Mouse (Mus musculus): ENCODE measurements around the gene Hebp1. TPM values are rescaled to one million over a fixed set of nuclear protein-coding genes. Genes with fewer than 3 reads are reported as not detected.

Hebp1 gene
- polyA plus RNA-seq, 1 experiment from 2014 or later, result 74.0 TPM

DNA sequence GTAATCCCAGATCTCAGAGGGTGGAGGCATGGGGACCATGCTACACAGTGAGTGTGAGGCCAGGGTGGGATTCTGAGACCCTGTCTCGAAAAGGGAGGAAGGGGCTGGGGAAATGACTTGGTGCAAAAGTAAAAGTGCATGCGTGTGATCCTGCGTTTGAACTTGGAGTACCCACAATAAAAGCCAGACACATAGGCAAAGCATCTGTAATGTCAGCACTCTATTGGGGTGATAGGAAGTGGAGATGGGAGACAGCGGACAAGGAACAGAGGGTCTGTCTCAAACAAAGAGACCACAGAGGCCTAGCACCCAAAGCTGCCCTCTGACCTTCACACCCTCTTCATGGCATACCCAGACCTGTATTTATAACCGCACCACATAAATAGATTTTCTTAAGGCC, 51.8 kb downstream of the Hebp1 start:
- ATAC-seq, result no peak
- Histone ChIP-seq H3K4me3 (ENCODE audit: low read length) (no peak overlapping the region), H3K4me1 (ENCODE audit: control insufficient read depth, insufficient read depth, low read length) (no peaks in the 10 kb centered on the region), H3K27me3 (replicated peaks; ENCODE audit: control insufficient read depth, insufficient read depth, low read length) (no peaks in the 10 kb centered on the region), H3K9me3 (ENCODE audit: control insufficient read depth, low read length) (no peaks in the 10 kb centered on the region), H3K4me2 (ENCODE audit: low read depth, low read length) (no peak overlapping the region), H3K9ac (ENCODE audit: low read depth, low read length) (no peak overlapping the region), H3K27ac (ENCODE audit: low read length) (no peak overlapping the region), H3K36me3 (ENCODE audit: control insufficient read depth, insufficient read depth, low read length) (no peaks in the 10 kb centered on the region)
- 89% methylated on average over 5 of the region's 5 CpGs for WGBS

DNA sequence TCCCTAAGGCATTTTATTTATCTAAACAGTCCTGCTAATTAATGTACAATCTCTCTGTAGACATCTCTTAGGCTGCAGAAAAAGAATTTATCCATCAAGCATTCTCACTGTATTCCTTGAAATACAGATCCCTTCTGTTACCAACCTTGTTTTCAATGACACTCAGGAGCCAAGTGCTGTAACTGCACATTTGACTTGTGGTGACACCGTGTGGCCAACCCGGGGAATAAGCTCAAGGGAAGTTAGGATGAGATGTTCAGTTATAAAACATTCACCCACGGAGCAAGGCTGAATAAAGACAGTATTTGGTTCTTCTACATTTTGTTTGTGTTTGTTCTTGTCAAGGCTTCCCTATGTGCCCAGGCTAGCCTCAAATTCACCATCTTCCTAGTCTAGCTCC, 53.3 kb downstream of the Hebp1 start:
- Histone ChIP-seq H3K4me1 (ENCODE audit: control insufficient read depth, insufficient read depth, low read length) (no peaks in the 10 kb centered on the region), H3K9ac (ENCODE audit: low read depth, low read length) (no peak overlapping the region), H3K4me3 (ENCODE audit: low read length) (no peak overlapping the region), H3K4me2 (ENCODE audit: low read depth, low read length) (no peak overlapping the region), H3K27me3 (replicated peaks; ENCODE audit: control insufficient read depth, insufficient read depth, low read length) (no peaks in the 10 kb centered on the region), H3K27ac (ENCODE audit: low read length) (no peak overlapping the region), H3K36me3 (ENCODE audit: control insufficient read depth, insufficient read depth, low read length) (no peaks in the 10 kb centered on the region), H3K9me3 (ENCODE audit: control insufficient read depth, low read length) (no peaks in the 10 kb centered on the region)
- ATAC-seq, result no peak
- 2% methylated on average over 3 of the region's 3 CpGs for WGBS

DNA sequence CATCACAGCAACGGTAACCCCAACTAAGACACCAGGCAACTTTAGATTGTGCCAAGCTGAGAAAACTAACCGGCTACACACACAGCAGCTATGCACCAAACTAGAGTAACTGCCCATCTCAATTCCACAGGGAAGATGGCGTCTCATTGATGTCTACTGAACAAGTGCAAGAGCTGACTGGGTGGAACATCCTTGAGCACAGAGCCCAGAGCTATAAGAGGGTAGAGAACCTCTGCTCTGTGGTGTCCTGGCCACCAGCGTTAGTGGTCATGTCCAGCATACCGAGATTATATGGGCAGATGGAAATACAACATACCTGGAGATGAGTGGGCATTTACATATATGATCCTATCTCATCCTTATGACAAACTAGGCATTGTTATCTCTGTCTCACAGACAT, 54.7 kb downstream of the Hebp1 start:
- no peak for ATAC-seq
- H3K27me3 ChIP-seq (replicated peaks; ENCODE audit: control insufficient read depth, insufficient read depth, low read length), result no peaks in the 10 kb centered on the region
- no peak overlapping the region for H3K4me3 ChIP-seq (ENCODE audit: low read length)
- H3K27ac ChIP-seq (ENCODE audit: low read length), result no peak overlapping the region
- H3K9ac ChIP-seq (ENCODE audit: low read depth, low read length), result no peak overlapping the region
- H3K4me1 ChIP-seq (ENCODE audit: control insufficient read depth, insufficient read depth, low read length), result no peaks in the 10 kb centered on the region
- WGBS, result 91% methylated on average over 5 of the region's 5 CpGs
- no peaks in the 10 kb centered on the region for H3K36me3 ChIP-seq (ENCODE audit: control insufficient read depth, insufficient read depth, low read length)
- H3K4me2 ChIP-seq (ENCODE audit: low read depth, low read length), result no peak overlapping the region
- no peaks in the 10 kb centered on the region for H3K9me3 ChIP-seq (ENCODE audit: control insufficient read depth, low read length)

DNA sequence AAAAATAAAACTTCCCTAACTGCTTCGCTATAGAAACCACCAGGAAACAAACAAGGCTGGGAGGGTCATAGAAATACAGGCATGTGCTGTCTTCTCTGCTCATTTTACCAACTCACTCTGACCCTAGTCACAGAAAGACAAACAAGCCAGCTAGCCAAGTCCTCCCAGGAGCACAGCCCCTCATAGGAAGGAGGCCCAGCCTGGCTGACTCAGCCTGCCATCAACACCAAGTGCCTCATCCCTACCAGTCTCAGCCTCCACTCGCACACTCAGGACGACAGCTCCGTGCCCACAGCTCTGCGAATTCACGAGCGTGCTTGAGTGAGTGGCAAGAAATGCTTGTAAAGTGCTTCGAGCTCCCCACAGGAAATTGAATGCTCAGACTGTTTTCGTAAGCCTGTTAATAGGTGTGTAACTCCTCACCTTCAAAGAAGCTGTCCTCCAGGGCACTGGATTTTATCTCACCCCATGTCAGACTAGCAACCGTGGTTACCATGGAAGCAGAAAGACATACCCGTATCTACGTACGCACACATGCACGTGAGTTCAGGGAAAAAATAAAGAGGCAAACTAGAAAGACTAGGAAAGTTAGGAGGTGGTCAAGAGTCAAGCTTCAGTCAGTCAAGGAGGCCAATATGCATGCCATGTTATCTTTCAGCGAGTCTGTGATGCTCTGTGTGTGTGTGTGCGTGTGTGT, 56.2 kb downstream of the Hebp1 start:
- ATAC-seq, result no peak
- WGBS, result 50% methylated on average over 16 of the region's 16 CpGs

DNA sequence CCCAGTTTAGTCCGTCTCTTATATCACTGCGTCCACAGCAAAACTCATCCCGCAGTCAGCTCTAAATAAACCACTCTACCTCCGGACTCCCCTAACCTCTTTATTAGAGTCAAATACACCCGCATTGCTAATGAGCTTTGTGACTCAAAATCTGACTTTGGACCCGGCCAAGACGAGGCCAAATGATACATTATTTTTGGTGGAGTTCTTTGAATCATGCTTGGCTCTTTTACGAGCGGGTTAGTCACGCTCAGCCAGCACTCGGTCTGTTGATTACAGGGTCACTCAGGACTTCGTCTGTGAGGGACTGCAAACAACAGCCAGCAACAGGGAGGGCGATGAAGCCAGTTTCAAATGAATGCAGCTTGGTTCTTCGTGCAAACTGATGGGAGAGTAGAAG, 59.1 kb downstream of the Hebp1 start:
- no peaks in the 10 kb centered on the region for H3K4me1 ChIP-seq (ENCODE audit: control insufficient read depth, insufficient read depth, low read length)
- no peak for ATAC-seq
- H3K36me3 ChIP-seq (ENCODE audit: control insufficient read depth, insufficient read depth, low read length), result no peaks in the 10 kb centered on the region
- H3K4me3 ChIP-seq (ENCODE audit: low read length), result no peak overlapping the region
- no peak overlapping the region for H3K9ac ChIP-seq (ENCODE audit: low read depth, low read length)
- H3K27ac ChIP-seq (ENCODE audit: low read length), result no peak overlapping the region
- H3K4me2 ChIP-seq (ENCODE audit: low read depth, low read length), result no peak overlapping the region
- H3K9me3 ChIP-seq (ENCODE audit: control insufficient read depth, low read length), result no peaks in the 10 kb centered on the region
- 68% methylated on average over 14 of the region's 14 CpGs for WGBS
- no peaks in the 10 kb centered on the region for H3K27me3 ChIP-seq (replicated peaks; ENCODE audit: control insufficient read depth, insufficient read depth, low read length)

More for the DNA sequence above, 56.2 kb downstream of the Hebp1 start:
- no peak overlapping the region for H3K4me2 ChIP-seq (ENCODE audit: low read depth, low read length)
- no peak overlapping the region for H3K4me3 ChIP-seq (ENCODE audit: low read length)
- H3K9ac ChIP-seq (ENCODE audit: low read depth, low read length), result no peak overlapping the region
- H3K27ac ChIP-seq (ENCODE audit: low read length), result no peak overlapping the region
- H3K4me1 ChIP-seq (ENCODE audit: control insufficient read depth, insufficient read depth, low read length), result no peaks in the 10 kb centered on the region
- H3K27me3 ChIP-seq (replicated peaks; ENCODE audit: control insufficient read depth, insufficient read depth, low read length), result no peaks in the 10 kb centered on the region
- H3K36me3 ChIP-seq (ENCODE audit: control insufficient read depth, insufficient read depth, low read length), result no peaks in the 10 kb centered on the region
- no peaks in the 10 kb centered on the region for H3K9me3 ChIP-seq (ENCODE audit: control insufficient read depth, low read length)

DNA sequence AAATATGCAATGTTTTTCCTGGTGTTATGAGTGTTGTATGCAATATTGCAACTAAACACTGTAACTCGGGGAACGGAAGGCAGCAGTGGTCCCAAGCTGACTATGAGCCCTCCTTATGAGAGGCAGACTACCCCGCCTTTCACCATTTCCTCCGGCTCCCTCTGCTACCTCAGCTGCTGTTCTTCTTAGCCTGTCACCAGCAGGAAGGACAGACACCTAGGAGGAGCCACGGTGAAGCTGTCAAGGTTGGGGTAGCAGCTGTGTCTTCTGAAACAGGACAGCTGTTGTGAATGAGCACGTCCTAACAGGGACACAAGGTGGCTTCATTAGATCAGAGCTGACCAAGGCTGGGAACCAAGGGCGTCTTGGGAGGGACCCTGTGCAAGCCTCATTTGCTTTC, 59.6 kb downstream of the Hebp1 start:
- Histone ChIP-seq H3K4me1 (ENCODE audit: control insufficient read depth, insufficient read depth, low read length) (no peaks in the 10 kb centered on the region), H3K9ac (ENCODE audit: low read depth, low read length) (no peak overlapping the region), H3K27ac (ENCODE audit: low read length) (no peak overlapping the region), H3K4me2 (ENCODE audit: low read depth, low read length) (no peak overlapping the region), H3K9me3 (ENCODE audit: control insufficient read depth, low read length) (no peaks in the 10 kb centered on the region), H3K27me3 (replicated peaks; ENCODE audit: control insufficient read depth, insufficient read depth, low read length) (no peaks in the 10 kb centered on the region), H3K36me3 (ENCODE audit: control insufficient read depth, insufficient read depth, low read length) (no peaks in the 10 kb centered on the region), H3K4me3 (ENCODE audit: low read length) (no peak overlapping the region)
- 62% methylated on average over 7 of the region's 7 CpGs for WGBS
- ATAC-seq, result no peak

DNA sequence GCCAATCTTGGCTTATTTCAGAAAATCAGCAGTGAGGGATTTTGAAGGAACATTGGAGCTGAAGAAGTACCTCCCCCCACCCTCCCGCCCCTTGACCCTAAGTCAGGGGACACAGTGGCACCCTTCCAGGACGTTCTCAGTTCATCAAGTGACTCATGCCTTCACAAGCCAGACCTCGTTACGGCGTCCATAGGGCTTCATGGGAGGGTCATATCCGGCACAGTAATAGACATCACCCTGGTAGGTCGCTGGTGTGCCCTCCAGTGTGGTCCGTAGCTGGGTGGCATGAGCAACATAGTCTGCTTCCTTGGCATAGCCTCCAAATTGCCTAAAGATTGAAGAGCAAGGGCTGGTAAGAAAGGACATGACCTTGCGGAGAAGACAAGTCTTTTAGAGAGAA, 60.1 kb downstream of the Hebp1 start:
- ATAC-seq, result no peak
- 81% methylated on average over 9 of the region's 9 CpGs for WGBS

DNA sequence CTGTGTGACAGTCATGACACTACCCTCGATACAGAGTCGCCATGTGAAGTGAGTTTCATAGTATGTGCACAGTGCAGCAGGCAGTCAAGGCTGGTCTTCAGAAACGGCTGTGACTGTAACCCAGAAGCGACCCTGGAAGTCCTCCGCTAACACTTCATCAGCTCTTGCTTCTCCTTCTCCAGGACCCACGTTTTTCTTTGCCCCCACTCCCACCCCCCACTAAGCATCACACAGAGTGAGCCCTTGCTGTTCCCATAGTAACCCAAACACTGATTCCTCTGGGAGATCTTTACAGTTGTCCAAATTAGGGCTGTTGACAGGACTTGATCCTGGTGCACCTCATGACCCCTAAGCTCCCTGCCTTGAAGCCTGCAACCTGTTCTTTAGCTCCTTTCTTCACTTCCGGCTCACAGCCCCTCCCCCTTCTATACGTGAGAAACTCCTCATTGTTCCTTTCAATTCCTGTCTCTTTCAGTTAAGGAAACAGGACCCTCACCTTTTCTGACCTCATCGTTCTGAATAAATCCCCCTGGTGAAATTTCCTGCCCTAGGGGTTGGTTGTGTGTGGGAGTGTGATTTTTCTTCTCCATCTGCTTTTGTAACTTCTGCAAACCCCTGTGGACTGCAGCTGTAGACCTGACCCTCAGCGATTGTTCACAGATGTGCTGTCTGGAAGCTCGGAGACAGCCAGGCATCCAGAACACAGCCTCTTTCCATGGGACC, 61.2 kb downstream of the Hebp1 start:
- no peak overlapping the region for H3K27ac ChIP-seq (ENCODE audit: low read length)
- ATAC-seq, result no peak
- H3K4me2 ChIP-seq (ENCODE audit: low read depth, low read length), result no peak overlapping the region

More for the DNA sequence above, 60.1 kb downstream of the Hebp1 start:
- Histone ChIP-seq H3K36me3 (ENCODE audit: control insufficient read depth, insufficient read depth, low read length) (no peaks in the 10 kb centered on the region), H3K27ac (ENCODE audit: low read length) (no peak overlapping the region), H3K4me1 (ENCODE audit: control insufficient read depth, insufficient read depth, low read length) (no peaks in the 10 kb centered on the region), H3K4me3 (ENCODE audit: low read length) (no peak overlapping the region), H3K9me3 (ENCODE audit: control insufficient read depth, low read length) (no peaks in the 10 kb centered on the region), H3K4me2 (ENCODE audit: low read depth, low read length) (no peak overlapping the region), H3K9ac (ENCODE audit: low read depth, low read length) (no peak overlapping the region), H3K27me3 (replicated peaks; ENCODE audit: control insufficient read depth, insufficient read depth, low read length) (no peaks in the 10 kb centered on the region)

DNA sequence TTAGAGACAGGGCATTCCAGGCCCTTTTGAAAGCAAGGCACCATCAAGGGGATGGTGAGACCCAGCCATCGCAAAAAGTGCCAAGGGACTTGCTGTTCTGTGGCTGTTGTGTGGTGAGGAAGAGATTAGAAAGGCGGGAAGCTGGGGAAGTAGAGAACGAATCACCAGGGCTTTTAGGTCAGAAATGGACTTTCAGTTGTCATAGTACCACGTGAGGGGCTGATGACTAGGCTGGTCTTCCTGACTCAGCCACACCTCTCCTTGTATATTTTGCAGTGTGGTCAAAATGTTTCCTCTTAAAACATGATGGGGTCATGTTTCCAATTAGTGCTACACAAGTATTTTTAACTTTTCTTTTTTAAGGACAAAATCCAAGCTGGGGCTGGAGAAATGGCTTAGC, 62.1 kb downstream of the Hebp1 start:
- H3K4me1 ChIP-seq (ENCODE audit: control insufficient read depth, insufficient read depth, low read length), result no peaks in the 10 kb centered on the region
- 81% methylated on average over 4 of the region's 4 CpGs for WGBS
- H3K4me2 ChIP-seq (ENCODE audit: low read depth, low read length), result no peak overlapping the region
- no peaks in the 10 kb centered on the region for H3K36me3 ChIP-seq (ENCODE audit: control insufficient read depth, insufficient read depth, low read length)
- no peaks in the 10 kb centered on the region for H3K9me3 ChIP-seq (ENCODE audit: control insufficient read depth, low read length)
- no peak overlapping the region for H3K9ac ChIP-seq (ENCODE audit: low read depth, low read length)
- no peak for ATAC-seq
- no peak overlapping the region for H3K4me3 ChIP-seq (ENCODE audit: low read length)
- H3K27ac ChIP-seq (ENCODE audit: low read length), result no peak overlapping the region
- H3K27me3 ChIP-seq (replicated peaks; ENCODE audit: control insufficient read depth, insufficient read depth, low read length), result no peaks in the 10 kb centered on the region

More for the DNA sequence above, 61.2 kb downstream of the Hebp1 start:
- no peaks in the 10 kb centered on the region for H3K9me3 ChIP-seq (ENCODE audit: control insufficient read depth, low read length)
- no peaks in the 10 kb centered on the region for H3K36me3 ChIP-seq (ENCODE audit: control insufficient read depth, insufficient read depth, low read length)
- H3K27me3 ChIP-seq (replicated peaks; ENCODE audit: control insufficient read depth, insufficient read depth, low read length), result no peaks in the 10 kb centered on the region
- H3K4me3 ChIP-seq (ENCODE audit: low read length), result no peak overlapping the region
- H3K4me1 ChIP-seq (ENCODE audit: control insufficient read depth, insufficient read depth, low read length), result no peaks in the 10 kb centered on the region
- H3K9ac ChIP-seq (ENCODE audit: low read depth, low read length), result no peak overlapping the region
- WGBS, result 43% methylated on average over 11 of the region's 11 CpGs

All from intestine, embryonic 16.5 days (tissue).